Mouse (Mus musculus) brain, embryonic 14.5 days (tissue): ENCODE results near the gene Hand1.

ENCODE experiments used
- CTCF ChIP-seq: fragments of 200-500 bp; IDR thresholded peaks from 2 replicates; pipeline ENCODE4 v1.5.1; 2012; ENCODE audit warnings: inconsistent platforms, mild to moderate bottlenecking, moderate library complexity, borderline replicate concordance; ENCODE audit not compliant: insufficient read depth, insufficient read length; ENCODE audit errors: extremely low read depth
- POLR2A ChIP-seq: fragments of 200-500 bp; IDR thresholded peaks from 2 replicates; pipeline ENCODE4 v1.6.1; 2012; ENCODE audit warnings: mild to moderate bottlenecking, inconsistent platforms, borderline replicate concordance; ENCODE audit not compliant: poor library complexity, insufficient read depth, insufficient read length, severe bottlenecking; ENCODE audit errors: extremely low read depth

- peak; percentile 65; the same call in 1 of the 2 replicates for TF ChIP-seq CTCF
- no peak for TF ChIP-seq POLR2A
These were observed 36.3 kb upstream of the Hand1 start for GRCm38 (mm10) chr11:57868753-57869460.
